Mouse (Mus musculus) E14TG2a.4 (cell line): ENCODE results near the gene Cc2d2b.

ENCODE experiments used
- H3K27me3 ChIP-seq: 2 replicates; pipeline ENCODE4 v1.6.1; 2014; ENCODE audit warnings: low read length, control low read depth; ENCODE audit not compliant: insufficient read depth
- H3K36me3 ChIP-seq: 2 replicates; pipeline ENCODE4 v1.6.1; 2014; ENCODE audit warnings: low read length, control low read depth; ENCODE audit not compliant: insufficient read depth
- H3K4me1 ChIP-seq: replicated peaks from 2 replicates; pipeline ENCODE4 v1.6.1; 2014; ENCODE audit warnings: low read depth, low read length, control low read depth
- H3K4me3 ChIP-seq: replicated peaks from 2 replicates; pipeline ENCODE4 v1.5.1; 2014; ENCODE audit warnings: mild to moderate bottlenecking, low read length
- H3K9me3 ChIP-seq: 2 replicates; pipeline ENCODE4 v1.6.1; 2014; ENCODE audit warnings: low read length, control low read depth
- CTCF ChIP-seq: conservative IDR thresholded peaks from 2 replicates; pipeline ENCODE4 v1.5.1; 2014; ENCODE audit warnings: low read length
- NANOG ChIP-seq: IDR thresholded peaks from 2 replicates; pipeline ENCODE4 v1.6.1; 2014; ENCODE audit warnings: borderline replicate concordance, low read length, mixed read lengths
- POU5F1 ChIP-seq: IDR thresholded peaks from 2 replicates; pipeline ENCODE4 v1.6.1; 2014; ENCODE audit warnings: low read length, borderline replicate concordance

The Cc2d2b gene

GRCm38 (mm10) chr19:40815645-40816183, 67.2 kb downstream of the Cc2d2b start:
- Histone ChIP-seq H3K27me3 (peaks cover 4% of the 10 kb centered on the region), H3K36me3 (no peaks in the 10 kb centered on the region), H3K4me3 (no peak overlapping the region), H3K4me1 (0 out of 2 replicates have a peak, but pooled peaks cover 5% of the 10 kb centered on the region), H3K9me3 (no peaks in the 10 kb centered on the region)
- TF ChIP-seq NANOG (no peak), POU5F1 (no peak), CTCF (no peak)

GRCm38 (mm10) chr19:40817901-40818532, 69.5 kb downstream of the Cc2d2b start:
- TF ChIP-seq POU5F1 (no peak), NANOG (no peak), CTCF (no peak)
- H3K9me3 ChIP-seq = no peaks in the 10 kb centered on the region
- H3K27me3 ChIP-seq = no peaks in the 10 kb centered on the region; the same call in none of the 2 replicates
- 0 out of 2 replicates have a peak, but pooled peaks cover 5% of the 10 kb centered on the region for H3K4me1 ChIP-seq
- no peaks in the 10 kb centered on the region for H3K36me3 ChIP-seq
- no peak overlapping the region for H3K4me3 ChIP-seq

GRCm38 (mm10) chr19:40818764-40819163, 70.2 kb downstream of the Cc2d2b start:
- no peaks in the 10 kb centered on the region; the same call in 1 of the 2 replicates for H3K27me3 ChIP-seq
- H3K4me3 ChIP-seq = no peak overlapping the region
- no peaks in the 10 kb centered on the region for H3K9me3 ChIP-seq
- no peak for TF ChIP-seq NANOG
- no peak for TF ChIP-seq POU5F1
- no peak for TF ChIP-seq CTCF
- H3K36me3 ChIP-seq = no peaks in the 10 kb centered on the region
- H3K4me1 ChIP-seq = no peaks in the 10 kb centered on the region

GRCm38 (mm10) chr19:40821306-40821825, 72.8 kb downstream of the Cc2d2b start:
- Histone ChIP-seq H3K27me3 (no peaks in the 10 kb centered on the region), H3K4me1 (no peaks in the 10 kb centered on the region), H3K36me3 (no peaks in the 10 kb centered on the region), H3K4me3 (no peak overlapping the region), H3K9me3 (no peaks in the 10 kb centered on the region)
- TF ChIP-seq POU5F1 = no peak

GRCm38 (mm10) chr19:40825636-40826035, 77.1 kb downstream of the Cc2d2b start:
- H3K36me3 ChIP-seq = no peaks in the 10 kb centered on the region
- H3K27me3 ChIP-seq = peaks cover 28% of the 10 kb centered on the region
- no peaks in the 10 kb centered on the region for H3K9me3 ChIP-seq
- H3K4me1 ChIP-seq = peaks cover 15% of the 10 kb centered on the region
- TF ChIP-seq NANOG = no peak
- no peak for TF ChIP-seq CTCF
- no peak for TF ChIP-seq POU5F1
- H3K4me3 ChIP-seq = no peak overlapping the region

DNA sequence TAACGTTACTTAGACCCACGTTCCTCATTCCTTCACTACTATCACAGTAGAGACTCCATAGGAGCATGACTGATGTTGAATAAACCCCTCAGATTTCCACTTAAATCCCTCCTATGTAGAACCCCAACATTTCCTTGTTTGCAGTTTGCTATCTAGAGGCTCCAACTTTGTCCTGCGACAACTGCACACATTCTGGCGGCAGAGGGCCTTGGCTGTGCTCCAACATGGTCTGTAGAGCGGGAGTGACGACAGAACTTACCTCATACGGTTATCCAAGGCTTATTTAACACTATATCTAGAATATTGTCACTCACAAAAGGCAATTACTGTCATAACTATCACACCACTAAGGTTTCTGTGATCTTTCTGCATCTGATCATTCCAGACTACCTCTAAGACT, 78.2 kb downstream of the Cc2d2b start:
- H3K36me3 ChIP-seq = no peaks in the 10 kb centered on the region
- peaks cover 29% of the 10 kb centered on the region for H3K27me3 ChIP-seq
- no peak overlapping the region for H3K4me3 ChIP-seq
- no peaks in the 10 kb centered on the region for H3K9me3 ChIP-seq
- H3K4me1 ChIP-seq = peaks cover 16% of the 10 kb centered on the region
- TF ChIP-seq NANOG = no peak
- no peak for TF ChIP-seq CTCF
- no peak for TF ChIP-seq POU5F1

- peaks cover 24% of the 10 kb centered on the region for H3K4me1 ChIP-seq
- no peak for TF ChIP-seq POU5F1
- no peak for TF ChIP-seq CTCF
- no peak for TF ChIP-seq NANOG
- H3K36me3 ChIP-seq = no peaks in the 10 kb centered on the region
- H3K27me3 ChIP-seq = peaks cover 36% of the 10 kb centered on the region
- H3K9me3 ChIP-seq = no peaks in the 10 kb centered on the region
- peak overlapping the region; percentile 88; the same call in 1 of the 2 replicates for H3K4me3 ChIP-seq
Observed at GRCm38 (mm10) chr19:40830198-40830597, 81.6 kb downstream of the Cc2d2b start.

- H3K36me3 ChIP-seq = no peaks in the 10 kb centered on the region
- peaks cover 36% of the 10 kb centered on the region for H3K27me3 ChIP-seq
- no peaks in the 10 kb centered on the region for H3K9me3 ChIP-seq
- TF ChIP-seq POU5F1 (no peak), CTCF (no peak), NANOG (no peak)
- H3K4me3 ChIP-seq = peak within 1 kb of the TSS; percentile 88
- H3K4me1 ChIP-seq = peaks cover 24% of the 10 kb centered on the region
Observed at GRCm38 (mm10) chr19:40830703-40831415, 82.3 kb downstream of the Cc2d2b start, which contains the start of gene Ccnj. Gene Ccnj, plus strand, starts transcription at chr19:40831279.
